Comparison of ENCODE assay signal across 20 mouse cellular contexts in genomic region chr8:10391913-10392312, GRCm38 (mm10).
A peak's percentile ranks its signal among the peaks of the same experiment; 100 is the strongest.
DNase-seq lines count a peak whose midpoint lies in the region; ATAC-seq and TF ChIP-seq lines count a peak whose summit lies in the region.
"Had no signal": no experiment of that assay in that cellular context is flagged by ENCODE, and none has a peak within 500 bp of the region (broad histone marks: within the 10 kb centered on the region; RNA-seq: fewer than 3 reads in every experiment).

No protein-coding gene starts in this region.

- TF ChIP-seq POLR2A in lung, adult 2 months (IDR thresholded peaks at IDR 0.05; ENCODE audit: borderline replicate concordance, extremely low read depth, low read depth, low read length): no peak

- no peak overlapping the region for H3K4me2 ChIP-seq in hindbrain, postnatal 0 days (ENCODE audit: low read depth, low read length)
- no peak overlapping the region for H3K4me2 ChIP-seq in hindbrain, embryonic 16.5 days (ENCODE audit: low read length)
- H3K4me2 ChIP-seq in forebrain, embryonic 16.5 days (ENCODE audit: low read length): no peak overlapping the region
- H3K4me2 ChIP-seq: neural tube, embryonic 12.5 days had no signal

- WGBS in hindbrain, postnatal 0 days: 18% methylated on average over 6 of the region's 6 CpGs
- 24% methylated on average over 6 of the region's 6 CpGs for WGBS in hindbrain, embryonic 16.5 days
- 25% methylated on average over 6 of the region's 6 CpGs for WGBS in forebrain, embryonic 16.5 days
- WGBS in lung, adult 2 months: 57% methylated on average over 6 of the region's 6 CpGs

- H3K27ac ChIP-seq in hindbrain, postnatal 0 days: no peak overlapping the region
- no peak overlapping the region for H3K27ac ChIP-seq in hindbrain, embryonic 16.5 days (ENCODE audit: low read depth, low read length)
- peak overlapping the region; percentile 45; the same call in 1 of the 2 replicates for H3K27ac ChIP-seq in forebrain, embryonic 16.5 days (ENCODE audit: low read length)
- no peak overlapping the region for H3K27ac ChIP-seq in gastrocnemius, adult 2 months
- H3K27ac ChIP-seq: kidney, postnatal 0 days; macrophage; neural tube, embryonic 12.5 days had no signal

- H3K36me3 ChIP-seq in hindbrain, postnatal 0 days (ENCODE audit: insufficient read depth, low read length): no peaks in the 10 kb centered on the region; the same call in 1 of the 2 replicates
- H3K36me3 ChIP-seq in hindbrain, embryonic 16.5 days (ENCODE audit: control insufficient read depth, insufficient read depth, low read length): no peaks in the 10 kb centered on the region
- no peaks in the 10 kb centered on the region for H3K36me3 ChIP-seq in forebrain, embryonic 16.5 days (ENCODE audit: control insufficient read depth, insufficient read depth)

- no peak overlapping the region for H3K9ac ChIP-seq in hindbrain, postnatal 0 days (replicated peaks; ENCODE audit: low read length)
- no peak overlapping the region for H3K9ac ChIP-seq in hindbrain, embryonic 16.5 days (ENCODE audit: low read depth, low read length)
- H3K9ac ChIP-seq in forebrain, embryonic 16.5 days (replicated peaks; ENCODE audit: low read depth, low read length): no peak overlapping the region
- H3K9ac ChIP-seq: neural tube, embryonic 12.5 days had no signal

- no peak for TF ChIP-seq CTCF in hindbrain, postnatal 0 days (IDR thresholded peaks at IDR 0.05; ENCODE audit: low read depth)
- no peak for TF ChIP-seq CTCF in gastrocnemius, adult 2 months (IDR thresholded peaks at IDR 0.05)
- TF ChIP-seq CTCF in lung, adult 2 months (IDR thresholded peaks at IDR 0.05; ENCODE audit: insufficient read depth, low read length): no peak

- H3K4me3 ChIP-seq in hindbrain, postnatal 0 days (ENCODE audit: low read length): no peak overlapping the region
- H3K4me3 ChIP-seq in hindbrain, embryonic 16.5 days (ENCODE audit: low read length): no peak overlapping the region
- H3K4me3 ChIP-seq in forebrain, embryonic 16.5 days (replicated peaks; ENCODE audit: low read length): no peak overlapping the region
- H3K4me3 ChIP-seq in gastrocnemius, adult 2 months: no peak overlapping the region
- H3K4me3 ChIP-seq in lung, adult 2 months (replicated peaks; ENCODE audit: extremely low read depth, low read depth, low read length): no peak overlapping the region
- H3K4me3 ChIP-seq: neural tube, embryonic 12.5 days had no signal

- peaks cover 4% of the 10 kb centered on the region; the same call in 1 of the 2 replicates for H3K4me1 ChIP-seq in hindbrain, postnatal 0 days (ENCODE audit: insufficient read depth, low read length)
- 0 out of 2 replicates have a peak, but pooled peaks cover 3% of the 10 kb centered on the region for H3K4me1 ChIP-seq in hindbrain, embryonic 16.5 days (ENCODE audit: control insufficient read depth, insufficient read depth, low read depth, low read length)
- H3K4me1 ChIP-seq in forebrain, embryonic 16.5 days (replicated peaks; ENCODE audit: control insufficient read depth, insufficient read depth, low read length): peaks cover 10% of the 10 kb centered on the region; the same call in 1 of the 2 replicates
- no peaks in the 10 kb centered on the region for H3K4me1 ChIP-seq in lung, adult 2 months (ENCODE audit: control insufficient read depth, insufficient read depth, low read length)

- no peaks in the 10 kb centered on the region for H3K27me3 ChIP-seq in hindbrain, postnatal 0 days (ENCODE audit: insufficient read depth, low read length)
- H3K27me3 ChIP-seq in hindbrain, embryonic 16.5 days (replicated peaks; ENCODE audit: control insufficient read depth, insufficient read depth, low read length): no peaks in the 10 kb centered on the region
- no peaks in the 10 kb centered on the region for H3K27me3 ChIP-seq in forebrain, embryonic 16.5 days (replicated peaks; ENCODE audit: control insufficient read depth, insufficient read depth, low read length)
- H3K27me3 ChIP-seq: neural tube, embryonic 12.5 days had no signal

- no peaks in the 10 kb centered on the region for H3K9me3 ChIP-seq in hindbrain, postnatal 0 days (ENCODE audit: low read length)
- no peaks in the 10 kb centered on the region for H3K9me3 ChIP-seq in hindbrain, embryonic 16.5 days (ENCODE audit: control insufficient read depth, low read length)
- no peaks in the 10 kb centered on the region for H3K9me3 ChIP-seq in forebrain, embryonic 16.5 days (ENCODE audit: control insufficient read depth, low read length)
- H3K9me3 ChIP-seq: neural tube, embryonic 12.5 days had no signal

- intact Hi-C loops in gastrocnemius, adult 2 months (cut with DNase I): no loop called here

- peak; percentile 76 to 81 for DNase-seq in cerebellum, postnatal 10 days
- DNase-seq in cerebellum, adult 9-11 months: no peak
- peak; percentile 60 for DNase-seq in hindbrain, postnatal 0 days (ENCODE audit: low spot score)
- DNase-seq in Muller cell, postnatal 12 days (ENCODE audit: inconsistent ontology term): peak; percentile 5
- no peak for DNase-seq in gastrocnemius, adult 2 months
- DNase-seq in lung, adult 2 months: no peak
- DNase-seq: adrenal gland, postnatal 10 days; cerebellum, adult 9-10 months; gastrocnemius, postnatal 36 days; heart, postnatal 4 days; kidney, adult 18-20 months; right cerebral cortex, adult 18-20 months; thymus, adult 2 months had no signal

- ATAC-seq in hindbrain, postnatal 0 days: peak; percentile 70; the same call in 1 of the 2 replicates
- no peak for ATAC-seq in hindbrain, embryonic 16.5 days
- 0 out of 2 replicates have a peak, but pooled peaks have one; percentile 26 for ATAC-seq in forebrain, embryonic 16.5 days
- ATAC-seq: inflammation-experienced regulatory T-cells, adult 6 months; lung, postnatal 0 days had no signal

Comparison
In these comparisons a context has a peak if more than half of its experiments do, and no peak if none do; other contexts are left out.
1. DNase-seq: peak in cerebellum, postnatal 10 days (2 of 2), hindbrain, postnatal 0 days (single experiment) and Muller cell, postnatal 12 days (single experiment); none in cerebellum, adult 9-11 months (single experiment), gastrocnemius, adult 2 months (single experiment) and lung, adult 2 months (single experiment).